Mouse (Mus musculus) neural tube, embryonic 10.5 days (tissue): ENCODE results near the gene Olfm2.
A peak's percentile ranks its signal among the peaks of the same experiment; 100 is the strongest.
"Not testable (repeated sequence)": the region's sequence is repeated elsewhere in the genome, so short reads cannot be mapped to it uniquely, and the experiment has no call there.

Experiments
- DNase-seq: peaks from one replicate; pipeline ENCODE4 v3.0.0-alpha.2; 2017; ENCODE audit warnings: low spot score; ENCODE audit errors: extremely low spot score

Olfm2 gene

GRCm38 (mm10) chr9:20697466-20697865 is 48.7 kb downstream of the Olfm2 start:
- DNase-seq: peak; percentile 73

- no peak for DNase-seq
These were observed 49.9 kb downstream of the Olfm2 start for GRCm38 (mm10) chr9:20696107-20696712.

DNA sequence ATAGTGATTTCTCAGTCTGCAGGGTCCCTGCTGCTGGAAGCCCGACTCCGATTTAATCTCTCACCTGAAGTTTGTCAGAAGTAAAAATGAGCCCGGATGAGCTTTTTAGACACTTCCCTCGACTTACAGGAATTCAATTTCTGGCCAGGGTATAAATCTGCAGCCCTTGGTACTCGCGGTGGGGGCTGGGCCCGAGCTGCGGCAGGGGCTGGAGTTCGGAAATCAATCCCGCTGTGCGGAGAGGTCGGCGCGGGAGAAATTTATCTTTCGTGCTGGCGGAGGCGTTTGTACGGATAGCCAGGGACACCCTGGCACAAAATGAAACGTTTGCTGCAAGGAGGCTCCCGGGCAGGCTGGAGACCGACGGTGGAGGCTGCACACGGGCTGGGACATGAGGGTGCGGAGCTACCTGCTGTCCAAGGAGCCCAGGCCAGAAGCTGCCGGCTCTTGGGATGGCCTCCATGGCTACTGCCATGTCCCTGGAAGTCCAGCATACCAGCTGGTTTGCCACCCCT is 51.4 kb downstream of the Olfm2 start:
- DNase-seq: peak; percentile 57

DNA sequence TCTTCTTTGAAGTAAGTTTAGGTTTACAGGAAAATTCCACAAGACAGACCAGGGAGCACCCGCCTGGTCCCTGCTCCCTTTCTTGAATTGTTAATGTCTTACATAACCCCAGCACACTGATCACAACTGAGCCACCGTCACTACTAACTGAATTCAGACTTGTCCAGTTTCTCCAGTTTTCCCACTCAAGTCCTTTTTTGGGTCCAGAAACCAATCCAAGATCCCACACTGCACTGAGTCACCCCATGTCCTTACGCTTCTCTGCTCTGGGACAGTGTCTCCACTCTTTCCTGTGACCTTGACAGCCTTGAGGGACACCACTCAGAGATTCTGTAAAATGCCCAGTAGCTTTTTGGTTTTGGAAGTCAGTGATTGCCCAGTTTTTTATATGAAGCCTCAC is 53.3 kb downstream of the Olfm2 start:
- DNase-seq: no peak

DNA sequence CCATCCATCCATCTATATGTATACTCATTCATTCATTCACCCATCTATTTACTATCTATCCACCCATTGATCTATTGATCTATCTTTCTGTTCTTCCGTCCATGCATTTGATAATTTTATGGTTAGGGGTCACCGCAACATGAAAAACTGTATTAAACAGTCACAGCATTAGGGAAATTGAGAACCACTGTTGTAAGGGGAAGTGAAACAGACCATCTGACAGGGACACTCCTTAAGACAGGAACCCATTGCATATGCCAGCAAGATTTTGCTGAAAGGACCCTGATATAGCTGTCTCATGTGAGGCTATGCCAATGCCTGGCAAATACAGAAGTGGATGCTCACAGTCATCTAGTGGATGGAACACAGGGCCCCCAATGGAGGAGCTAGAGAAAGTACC is 55.7 kb downstream of the Olfm2 start:
- not testable (repeated sequence) for DNase-seq

GRCm38 (mm10) chr9:20689913-20690312 is 56.2 kb downstream of the Olfm2 start:
- peak; percentile 42 for DNase-seq

DNA sequence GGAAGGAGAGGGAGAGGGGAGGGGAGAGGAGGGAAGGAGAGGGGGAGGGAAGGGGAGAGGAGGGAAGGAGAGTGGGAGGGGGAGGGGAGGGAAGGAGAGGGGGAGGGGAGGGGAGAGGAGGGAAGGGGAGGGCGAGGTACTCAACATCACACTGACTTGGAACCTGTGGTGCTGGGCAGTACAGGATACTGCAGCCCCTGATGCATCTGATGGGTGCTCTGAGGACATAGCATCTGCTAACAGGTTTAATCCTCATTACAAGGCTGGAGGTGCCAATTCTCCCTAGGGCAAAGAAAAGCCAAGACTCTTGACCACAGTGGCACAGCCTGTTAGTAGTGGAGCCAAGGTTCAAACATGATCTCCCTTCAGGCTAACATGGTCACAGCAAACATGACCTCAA is 56.7 kb downstream of the Olfm2 start:
- no peak for DNase-seq

- no peak for DNase-seq
These were observed 60.9 kb downstream of the Olfm2 start for GRCm38 (mm10) chr9:20685081-20685861.

DNA sequence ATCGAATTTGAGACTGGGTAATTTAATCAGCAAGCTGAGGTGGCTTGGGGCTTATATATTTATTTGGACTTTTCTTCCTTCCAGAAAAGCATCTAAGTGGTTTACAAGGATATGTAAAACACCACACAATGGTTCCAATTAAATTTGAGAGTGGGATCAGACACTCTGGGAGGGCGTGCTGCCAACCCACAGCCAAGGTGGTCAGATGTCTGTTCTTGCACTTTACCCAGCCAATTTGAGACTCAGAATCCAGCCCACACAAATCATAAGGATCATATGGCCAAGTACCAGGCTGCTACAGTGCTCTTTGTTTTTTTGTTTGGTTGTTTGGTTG is 63.8 kb downstream of the Olfm2 start:
- DNase-seq: no peak

DNA sequence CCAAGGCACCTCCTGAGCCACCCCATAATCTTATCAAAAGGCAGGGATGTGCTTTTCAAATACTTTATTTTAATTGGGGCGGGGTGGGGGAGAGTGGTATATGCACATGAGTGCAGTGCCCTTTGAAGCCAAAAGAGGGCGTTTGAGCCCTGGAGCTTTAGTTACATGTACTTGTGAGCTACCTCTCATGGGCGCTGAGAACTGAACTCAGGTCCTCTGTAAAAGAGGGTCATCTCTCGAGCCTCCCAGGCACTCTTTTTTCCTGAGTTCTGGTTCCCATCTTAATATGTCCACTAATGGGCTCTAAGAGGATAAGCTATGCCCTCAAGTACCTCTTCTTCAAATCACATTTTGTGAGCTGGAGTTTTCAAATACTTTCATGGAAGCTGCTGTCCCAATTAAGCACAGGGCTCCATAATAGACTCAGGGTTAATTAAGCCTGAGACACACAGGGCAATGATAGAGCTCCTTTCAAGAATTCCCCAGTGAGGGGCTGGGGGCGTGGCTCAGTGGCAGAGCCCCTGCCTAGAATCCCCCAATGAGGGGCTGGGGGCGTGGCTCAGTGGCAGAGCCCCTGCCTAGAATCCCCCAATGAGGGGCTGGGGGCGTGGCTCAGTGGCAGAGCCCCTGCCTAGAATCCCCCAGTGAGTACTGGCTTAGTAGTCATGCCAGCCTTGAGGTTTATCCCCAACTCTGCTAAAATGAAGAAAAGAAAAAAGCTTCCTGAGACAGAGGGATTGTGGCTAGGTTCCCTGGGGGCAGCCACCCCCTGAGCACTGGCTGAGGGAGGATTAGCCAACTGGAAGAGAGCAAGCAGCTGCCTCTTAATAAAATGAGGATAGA is 64.4 kb downstream of the Olfm2 start:
- no peak for DNase-seq

GRCm38 (mm10) chr9:20680378-20680958 is 65.7 kb downstream of the Olfm2 start:
- DNase-seq: no peak

GRCm38 (mm10) chr9:20677892-20678291 is 68.3 kb downstream of the Olfm2 start:
- DNase-seq: no peak

GRCm38 (mm10) chr9:20672047-20672446 is 74.1 kb downstream of the Olfm2 start:
- no peak for DNase-seq

GRCm38 (mm10) chr9:20668065-20668464 is 78.1 kb downstream of the Olfm2 start:
- DNase-seq: no peak

DNA sequence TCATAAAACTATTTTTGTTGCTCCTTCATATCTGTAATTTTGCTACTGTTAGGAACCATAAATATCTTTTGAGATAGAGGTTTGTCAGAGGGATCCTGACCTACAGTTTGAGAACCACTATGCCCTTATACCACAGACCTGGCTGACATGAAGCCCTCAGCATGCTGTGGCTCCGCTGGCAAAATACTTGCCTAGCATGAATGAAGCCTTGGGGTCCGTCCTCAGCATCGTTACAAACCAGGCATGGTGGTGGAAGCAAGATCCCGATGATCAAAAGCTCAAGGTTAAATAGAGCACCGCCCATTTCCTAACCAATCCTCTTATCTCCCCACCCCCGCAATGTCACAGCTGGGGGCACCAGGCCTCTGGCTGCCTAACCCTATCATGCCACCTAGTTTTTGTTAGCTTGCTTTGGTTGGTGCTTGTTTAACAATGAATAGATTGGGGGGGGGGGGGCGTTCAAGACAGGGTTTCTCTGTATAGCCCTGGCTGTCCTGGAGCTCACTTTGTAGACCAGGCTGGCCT is 79.6 kb downstream of the Olfm2 start:
- no peak for DNase-seq

GRCm38 (mm10) chr9:20665925-20666324 is 80.2 kb downstream of the Olfm2 start:
- DNase-seq: peak; percentile 59

GRCm38 (mm10) chr9:20664982-20665637 is 81.0 kb downstream of the Olfm2 start:
- DNase-seq: no peak

GRCm38 (mm10) chr9:20664366-20664765 is 81.8 kb downstream of the Olfm2 start:
- no peak for DNase-seq

- DNase-seq: no peak
These were observed 82.2 kb downstream of the Olfm2 start for GRCm38 (mm10) chr9:20663956-20664355.

DNA sequence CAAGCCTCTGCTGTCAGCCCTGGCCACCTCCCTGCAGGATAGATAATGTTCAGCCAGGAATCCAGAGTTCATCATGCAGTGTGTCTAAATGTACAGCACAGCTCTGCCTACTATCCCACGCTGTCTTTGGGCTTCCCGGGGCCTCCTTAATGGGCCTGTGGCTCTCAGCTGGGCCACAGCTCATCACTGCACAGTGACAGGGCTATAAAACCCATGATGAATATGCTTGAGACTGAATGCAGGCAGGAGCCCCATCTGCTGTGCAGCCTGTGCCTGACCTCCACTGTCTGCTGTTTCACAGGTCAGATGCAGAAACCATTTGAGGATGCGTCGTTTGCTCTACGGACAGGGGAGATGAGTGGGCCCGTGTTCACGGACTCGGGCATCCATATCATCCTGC is 83.3 kb downstream of the Olfm2 start:
- peak; percentile 41 for DNase-seq

- peak; percentile 71 for DNase-seq
These were observed 83.8 kb downstream of the Olfm2 start for GRCm38 (mm10) chr9:20662325-20662724.
